Mouse (Mus musculus) T-cell, adult 66 days (primary cell): ENCODE results near the gene Trim40. TPM values are rescaled to one million over a fixed set of nuclear protein-coding genes. Genes with fewer than 3 reads are reported as not detected.

Experiments
- total RNA-seq, 2 experiments: library from RNA; stranded (reverse); gene quantifications; 3 replicates in 1 of 2; 4 replicates in 1 of 2; pipeline ENCODE4 v1.2.4; 2023

Trim40 gene
- total RNA-seq = not detected

GRCm38 (mm10) chr17:36890073-36890903, at the start of gene Trim40:
TSS of gene Trim40 (minus strand) at chr17:36890123.

DNA sequence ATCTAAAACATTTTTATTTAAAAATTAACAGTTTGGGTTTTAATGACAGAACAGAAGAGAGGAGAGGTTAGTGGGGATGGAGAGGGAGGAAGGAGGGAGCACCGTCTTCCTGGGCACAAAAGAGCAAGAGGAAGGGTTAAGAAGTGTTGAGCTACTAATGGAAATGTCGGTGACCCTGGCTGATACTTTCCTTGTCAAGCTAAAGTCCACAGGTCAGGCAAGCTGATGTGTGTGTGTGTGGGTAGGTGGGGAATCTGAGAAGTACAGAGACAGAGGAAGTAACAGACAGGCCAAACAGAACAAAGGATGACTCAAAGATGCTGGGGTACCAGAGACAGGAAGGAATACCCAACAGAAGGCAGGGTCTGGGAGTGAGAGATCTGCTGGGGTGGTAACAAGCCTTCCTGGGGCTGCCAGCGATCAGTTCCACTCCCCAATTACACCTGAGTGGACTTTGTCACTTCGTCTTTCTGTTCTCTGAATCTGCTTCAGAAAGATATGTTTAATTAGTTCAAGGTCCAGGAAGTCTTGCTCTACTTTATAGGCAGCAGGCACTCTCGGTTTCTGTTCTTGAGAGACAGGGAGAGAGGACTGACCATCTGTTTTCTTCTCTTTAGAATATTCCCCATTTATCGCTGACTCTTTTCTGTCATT, 7.8 kb upstream of the Trim40 start, which contains the start of gene Trim31:
Gene Trim31 (plus strand): TSS at position 567 of the 654 bp plus-strand sequence.

DNA sequence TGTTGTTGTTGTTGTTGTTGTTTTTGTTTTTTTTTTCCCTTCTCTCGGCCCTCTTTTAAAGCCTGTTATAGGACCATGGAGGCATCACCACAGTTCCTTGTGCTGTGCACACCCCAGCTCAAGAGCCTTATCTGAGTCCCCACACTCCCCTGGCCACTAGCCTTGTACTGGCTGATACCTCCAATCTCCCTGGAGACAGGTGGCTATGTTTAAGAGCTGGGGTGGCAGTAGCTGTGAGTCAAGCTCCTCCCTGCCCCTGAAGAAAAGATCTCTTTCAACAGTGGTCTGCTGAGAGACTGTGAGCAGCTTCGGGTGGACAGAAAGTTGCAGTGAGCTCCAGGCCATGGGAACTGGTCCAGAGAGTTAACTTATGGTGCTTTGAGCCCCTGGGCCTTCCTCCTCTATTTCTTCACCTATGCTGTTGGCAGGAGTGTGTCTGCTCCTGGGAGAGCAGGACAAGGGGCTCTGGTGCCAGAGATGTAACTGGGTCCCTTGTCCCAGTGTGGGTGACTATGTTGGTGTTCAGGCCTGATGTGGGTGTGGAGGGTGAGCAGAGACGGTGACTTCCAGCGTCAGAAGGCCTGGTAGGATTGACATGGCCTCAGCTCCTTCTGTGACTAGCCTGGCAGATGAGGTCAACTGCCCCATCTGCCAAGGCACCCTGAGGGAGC, 20.5 kb downstream of the Trim40 start, which contains the start of gene Trim10:
Gene Trim10 (plus strand): TSS at position 291 of the 671 bp plus-strand sequence.

GRCm38 (mm10) chr17:36866719-36867527, 23.0 kb downstream of the Trim40 start, which contains the start of gene Trim15:
TSS of gene Trim15 (minus strand) at chr17:36867210.

DNA sequence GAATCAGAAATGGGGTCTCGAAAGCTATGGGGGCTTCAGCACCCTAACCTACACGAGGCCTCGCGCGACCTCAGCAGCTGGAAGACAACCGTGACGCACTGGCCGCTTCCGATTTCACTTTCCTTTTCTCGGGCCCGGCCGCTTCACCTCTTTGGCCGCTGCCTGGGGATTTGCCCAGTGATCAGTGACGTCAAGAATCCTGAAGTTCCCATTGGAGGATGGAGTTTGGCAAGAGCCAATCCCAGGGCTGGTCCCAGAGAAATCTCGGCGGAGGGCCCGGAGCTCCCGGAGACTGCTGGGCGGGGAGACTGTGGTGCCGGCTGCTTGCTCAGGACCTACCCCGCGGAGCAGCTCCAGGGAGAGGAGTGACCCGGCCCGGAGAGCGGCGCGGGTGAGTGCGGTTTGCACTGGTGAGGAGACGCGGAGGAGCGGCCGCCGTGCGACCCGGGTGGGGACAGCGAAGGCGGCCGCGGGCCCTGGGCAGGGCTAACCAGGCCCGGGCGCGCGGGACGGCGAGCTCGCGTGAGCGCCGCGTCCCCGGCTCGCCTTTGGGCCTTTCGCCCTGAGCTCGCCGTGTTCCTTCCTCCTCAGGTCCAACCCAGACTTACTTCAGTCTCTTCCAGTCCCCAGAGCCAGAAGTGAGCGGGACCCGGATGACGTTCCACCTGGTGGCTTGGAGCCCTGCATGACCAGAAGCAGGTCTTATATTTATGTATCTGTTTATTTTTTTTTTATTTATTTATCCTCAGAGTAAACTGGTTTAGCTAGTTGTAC, 52.9 kb downstream of the Trim40 start, which contains the start of gene Trim26:
Gene Trim26 (plus strand): TSS at position 261 of the 774 bp plus-strand sequence.

Other genes with a start within 250 kb of the Trim40 start
- gene H2-M9, start 247.5 kb downstream of the Trim40 start, total RNA-seq = not detected
- gene H2-M1, start 217.9 kb downstream of the Trim40 start, total RNA-seq = not detected
- not detected for gene H2-M10.5, start 117.2 kb downstream of the Trim40 start, total RNA-seq
- gene H2-M10.6, start 78.0 kb downstream of the Trim40 start, total RNA-seq = not detected
- gene Trim26, start 53.0 kb downstream of the Trim40 start, total RNA-seq = 100 to 1,000 TPM; 117 to 139 TPM
- gene Trim15, start 22.9 kb downstream of the Trim40 start, total RNA-seq = not detected
- under 1 TPM; 0.32 to 0.33 TPM for gene Trim10, start 20.5 kb downstream of the Trim40 start, total RNA-seq
- gene Trim31, start 8.0 kb upstream of the Trim40 start, total RNA-seq = not detected
- 1 to 10 TPM in 1 of 2 experiments, under 1 TPM in 1; 0.77 to 1.2 TPM for gene Rnf39, start 52.8 kb upstream of the Trim40 start, total RNA-seq
- gene Ppp1r11, start 61.6 kb upstream of the Trim40 start, total RNA-seq = 10 to 100 TPM; 71.0 to 72.5 TPM
- 10 to 100 TPM; 54.5 to 64.0 TPM for gene Znrd1, start 68.4 kb upstream of the Trim40 start, total RNA-seq
- gene Znrd1as, start 68.5 kb upstream of the Trim40 start, total RNA-seq = 1 to 10 TPM; 2.3 to 3.3 TPM
- not detected for gene 2410137M14Rik, start 91.1 kb upstream of the Trim40 start, total RNA-seq
- not detected for gene H2-M5, start 99.4 kb upstream of the Trim40 start, total RNA-seq
- gene Zfp57, start 111.0 kb upstream of the Trim40 start, total RNA-seq = not detected
- gene Mog, start 133.3 kb upstream of the Trim40 start, total RNA-seq = not detected
- 100 to 1,000 TPM; 136 to 147 TPM for gene Gabbr1, start 155.8 kb upstream of the Trim40 start, total RNA-seq
- gene Olfr90, start 198.4 kb upstream of the Trim40 start, total RNA-seq = not detected
- gene Olfr91, start 208.2 kb upstream of the Trim40 start, total RNA-seq = not detected
- gene Olfr92, start 230.0 kb upstream of the Trim40 start, total RNA-seq = not detected